Mouse (Mus musculus) spleen, embryonic (tissue): ENCODE measurements at regions not wholly inside any gene's neighbourhood (a gene's known extent, or its start where the extent isn't known, plus 50 kb on each side); places are given as distances from the start of the nearest gene placed in this dataset.

Experiments
- CTCF ChIA-PET: fragments of 350-600 bp; sonication (Branson Sonifier 250); formaldehyde crosslinking; loops from one replicate; lab custom pipeline; 2022; lab: Charles Lee

DNA sequence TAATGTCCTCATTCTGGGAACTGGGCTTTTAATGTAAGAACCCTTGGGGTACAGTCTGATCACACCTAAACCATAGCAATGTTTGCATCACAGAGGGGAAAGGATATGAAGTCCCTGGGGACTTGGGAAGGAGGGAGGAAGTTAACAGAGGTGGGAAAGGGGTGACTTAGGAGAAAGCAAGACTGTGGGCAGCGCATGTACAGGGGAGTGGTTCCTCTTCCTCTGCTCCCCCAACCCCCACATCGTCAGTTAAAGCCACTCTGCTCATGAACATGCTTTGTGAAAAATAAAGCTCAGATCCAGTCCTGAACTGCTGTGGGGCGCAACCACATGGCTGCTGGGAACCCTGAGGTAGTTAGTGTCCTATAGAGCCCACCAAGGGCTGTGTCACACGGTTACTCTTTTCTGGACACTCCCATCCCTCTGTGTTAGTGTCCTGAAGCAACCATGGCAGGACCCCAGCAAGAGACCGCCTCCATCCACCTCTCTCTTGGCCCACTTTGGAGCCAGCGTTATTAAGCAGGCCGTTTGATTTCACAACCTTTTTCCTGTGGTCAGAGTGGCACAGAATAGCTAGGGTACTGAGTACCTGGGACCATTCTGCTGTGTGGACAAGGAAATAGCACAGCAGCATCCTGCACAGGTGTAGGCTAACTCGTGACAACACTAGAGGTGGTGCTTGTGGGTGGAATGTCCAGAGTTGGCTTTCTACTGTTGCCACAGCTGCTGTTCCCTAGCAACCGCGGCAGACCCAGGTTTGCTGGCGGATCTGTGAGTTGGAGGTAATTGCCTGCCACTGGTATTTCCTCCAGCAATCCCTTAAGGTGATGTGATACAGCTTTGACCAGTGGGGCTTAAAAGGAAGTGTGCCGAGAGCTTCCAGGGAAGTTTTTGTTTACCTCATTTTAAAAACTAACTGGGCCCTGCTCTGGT lies 50.3 kb upstream of the Cpeb4 start:
- CTCF ChIA-PET: no interaction called here
